Mouse (Mus musculus) heart, embryonic 12.5 days (tissue): Measurements from ENCODE around the gene Best2. TPM values are rescaled to one million over a fixed set of nuclear protein-coding genes. Genes with fewer than 3 reads are reported as not detected.

Experiments used
- ATAC-seq: fragments of 200-750 bp; cut with Nextera tagmentation; 2 replicates; pipeline ENCODE4 v1.8.0; 2017; ENCODE audit warnings: moderate TSS enrichment, moderate library complexity; ENCODE audit not compliant: insufficient number of reproducible peaks, low FRiP score
- H3K27ac ChIP-seq: fragments of 300-500 bp; sonication (generic); 2 replicates; pipeline ENCODE4 v1.5.1; 2016; ENCODE audit warnings: mild to moderate bottlenecking, moderate library complexity; ENCODE audit not compliant: poor library complexity, severe bottlenecking
- H3K27me3 ChIP-seq: fragments of 300-500 bp; sonication (generic); replicated peaks from 2 replicates; pipeline ENCODE4 v1.6.1; 2016; ENCODE audit warnings: mild to moderate bottlenecking, moderate library complexity
- H3K36me3 ChIP-seq: fragments of 300-500 bp; sonication (generic); 2 replicates; pipeline ENCODE4 v1.6.1; 2016; ENCODE audit warnings: mild to moderate bottlenecking, moderate library complexity
- H3K4me1 ChIP-seq: fragments of 300-500 bp; sonication (generic); replicated peaks from 2 replicates; pipeline ENCODE4 v1.6.1; 2016; ENCODE audit warnings: mild to moderate bottlenecking
- H3K4me2 ChIP-seq: fragments of 300-500 bp; sonication (generic); 2 replicates; pipeline ENCODE4 v1.6.1; 2016; ENCODE audit warnings: mild to moderate bottlenecking, moderate library complexity
- H3K4me3 ChIP-seq: fragments of 300-500 bp; sonication (generic); 2 replicates; pipeline ENCODE4 v1.5.1; 2016; ENCODE audit warnings: mild to moderate bottlenecking
- H3K9ac ChIP-seq: fragments of 300-500 bp; sonication (generic); 2 replicates; pipeline ENCODE4 v1.6.1; 2016; ENCODE audit warnings: mild to moderate bottlenecking, moderate library complexity
- H3K9me3 ChIP-seq: fragments of 300-500 bp; sonication (generic); replicated peaks from 2 replicates; pipeline ENCODE4 v1.6.1; 2016; ENCODE audit warnings: mild to moderate bottlenecking, moderate library complexity
- WGBS: fragments of 180-500 bp; shearing (Covaris S2); methylation state at CpG from one replicate; pipeline ENCODE4 v1.1.7; 2016; 5-methylcytosine and 5-hydroxymethylcytosine counted together
- polyA plus RNA-seq: library from polyadenylated mRNA; unstranded; fragments of >200 nt; fragmentation: Nextera tagmentation; extraction: Ambion mirVana; gene quantifications from 2 replicates; pipeline ENCODE4 v1.2.1, GENCODE M21; 2016

The Best2 gene
- polyA plus RNA-seq, 1 experiment from 2014 or later = not detected

GRCm38 (mm10) chr8:85021514-85022055 lies 7.3 kb upstream of the Best2 start:
- no peak overlapping the region for H3K9ac ChIP-seq
- H3K4me1 ChIP-seq = peaks cover 18% of the 10 kb centered on the region
- WGBS = 97% methylated on average over 3 of the region's 3 CpGs
- peaks cover 67% of the 10 kb centered on the region for H3K36me3 ChIP-seq
- no peaks in the 10 kb centered on the region for H3K9me3 ChIP-seq
- H3K4me3 ChIP-seq = no peak overlapping the region
- H3K27me3 ChIP-seq = no peaks in the 10 kb centered on the region
- ATAC-seq = no peak
- no peak overlapping the region for H3K27ac ChIP-seq
- H3K4me2 ChIP-seq = no peak overlapping the region

GRCm38 (mm10) chr8:85017209-85017608 lies 2.9 kb upstream of the Best2 start:
- 50% methylated on average over 5 of the region's 5 CpGs for WGBS
- Histone ChIP-seq H3K4me3 (no peak overlapping the region), H3K36me3 (peaks cover 48% of the 10 kb centered on the region)

GRCm38 (mm10) chr8:85016724-85017123 lies 2.4 kb upstream of the Best2 start:
- 68% methylated on average over 10 of the region's 10 CpGs for WGBS
- ATAC-seq = no peak

More at GRCm38 (mm10) chr8:85017209-85017608, 2.9 kb upstream of the Best2 start:
- Histone ChIP-seq H3K4me2 (no peak overlapping the region), H3K9me3 (no peaks in the 10 kb centered on the region), H3K27me3 (peaks cover 32% of the 10 kb centered on the region), H3K27ac (no peak overlapping the region), H3K4me1 (0 out of 2 replicates have a peak, but pooled peaks cover 4% of the 10 kb centered on the region), H3K9ac (no peak overlapping the region)
- no peak for ATAC-seq

GRCm38 (mm10) chr8:85013230-85013840 lies 996 bp downstream of the Best2 start:
- WGBS = 4% methylated on average over 25 of the region's 26 CpGs
- ATAC-seq = no peak
- peaks cover 65% of the 10 kb centered on the region for H3K27me3 ChIP-seq
- 0 out of 2 replicates have a peak, but pooled peaks cover 4% of the 10 kb centered on the region for H3K4me1 ChIP-seq
- peaks cover 9% of the 10 kb centered on the region for H3K36me3 ChIP-seq
- no peak overlapping the region for H3K27ac ChIP-seq
- no peaks in the 10 kb centered on the region for H3K9me3 ChIP-seq
- H3K4me3 ChIP-seq = peak overlapping the region; percentile 34
- H3K4me2 ChIP-seq = peak overlapping the region; percentile 66
- peak overlapping the region; percentile 60 for H3K9ac ChIP-seq

More at GRCm38 (mm10) chr8:85016724-85017123, 2.4 kb upstream of the Best2 start:
- no peak overlapping the region for H3K4me2 ChIP-seq
- H3K27ac ChIP-seq = no peak overlapping the region
- no peak overlapping the region for H3K9ac ChIP-seq
- peaks cover 43% of the 10 kb centered on the region for H3K36me3 ChIP-seq
- 0 out of 2 replicates have a peak, but pooled peaks cover 4% of the 10 kb centered on the region for H3K4me1 ChIP-seq
- H3K4me3 ChIP-seq = no peak overlapping the region
- no peaks in the 10 kb centered on the region for H3K9me3 ChIP-seq
- peaks cover 37% of the 10 kb centered on the region for H3K27me3 ChIP-seq

GRCm38 (mm10) chr8:85011242-85011641 lies 3.1 kb downstream of the Best2 start:
- 14% methylated on average over 28 of the region's 28 CpGs for WGBS

DNA sequence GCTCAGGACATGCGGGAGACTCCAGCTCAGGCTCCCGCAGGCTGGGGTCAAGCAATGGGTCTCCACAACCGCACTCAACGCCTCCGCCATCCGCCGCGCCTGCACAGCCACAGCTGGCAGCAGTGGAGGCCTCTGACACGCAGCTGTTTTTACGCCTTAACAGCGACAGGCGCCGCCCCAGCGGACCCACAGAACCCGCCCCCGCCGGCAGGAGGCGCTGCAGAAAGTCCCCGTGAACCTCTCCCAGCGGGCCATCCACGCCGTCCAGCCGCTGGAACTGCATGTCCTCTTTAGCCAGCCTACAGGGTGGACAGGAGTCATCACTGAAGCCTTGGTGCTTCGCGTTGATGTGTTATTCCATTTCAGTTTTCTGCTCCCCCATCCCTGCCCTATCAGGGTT lies 6.6 kb downstream of the Best2 start:
- Histone ChIP-seq H3K4me1 (no peaks in the 10 kb centered on the region; the same call in 1 of the 2 replicates), H3K9me3 (no peaks in the 10 kb centered on the region), H3K27ac (no peak overlapping the region), H3K4me2 (0 out of 2 replicates have a peak overlapping the region, but pooled peaks have one; percentile 7), H3K4me3 (no peak overlapping the region), H3K36me3 (no peaks in the 10 kb centered on the region), H3K27me3 (peaks cover 72% of the 10 kb centered on the region), H3K9ac (no peak overlapping the region)
- WGBS = 13% methylated on average over 25 of the region's 25 CpGs
- no peak for ATAC-seq

More at GRCm38 (mm10) chr8:85011242-85011641, 3.1 kb downstream of the Best2 start:
- Histone ChIP-seq H3K4me2 (no peak overlapping the region), H3K9me3 (no peaks in the 10 kb centered on the region), H3K27ac (no peak overlapping the region), H3K4me1 (peaks cover 4% of the 10 kb centered on the region; the same call in 1 of the 2 replicates), H3K9ac (no peak overlapping the region), H3K36me3 (no peaks in the 10 kb centered on the region), H3K27me3 (peaks cover 84% of the 10 kb centered on the region), H3K4me3 (no peak overlapping the region)
- no peak for ATAC-seq

DNA sequence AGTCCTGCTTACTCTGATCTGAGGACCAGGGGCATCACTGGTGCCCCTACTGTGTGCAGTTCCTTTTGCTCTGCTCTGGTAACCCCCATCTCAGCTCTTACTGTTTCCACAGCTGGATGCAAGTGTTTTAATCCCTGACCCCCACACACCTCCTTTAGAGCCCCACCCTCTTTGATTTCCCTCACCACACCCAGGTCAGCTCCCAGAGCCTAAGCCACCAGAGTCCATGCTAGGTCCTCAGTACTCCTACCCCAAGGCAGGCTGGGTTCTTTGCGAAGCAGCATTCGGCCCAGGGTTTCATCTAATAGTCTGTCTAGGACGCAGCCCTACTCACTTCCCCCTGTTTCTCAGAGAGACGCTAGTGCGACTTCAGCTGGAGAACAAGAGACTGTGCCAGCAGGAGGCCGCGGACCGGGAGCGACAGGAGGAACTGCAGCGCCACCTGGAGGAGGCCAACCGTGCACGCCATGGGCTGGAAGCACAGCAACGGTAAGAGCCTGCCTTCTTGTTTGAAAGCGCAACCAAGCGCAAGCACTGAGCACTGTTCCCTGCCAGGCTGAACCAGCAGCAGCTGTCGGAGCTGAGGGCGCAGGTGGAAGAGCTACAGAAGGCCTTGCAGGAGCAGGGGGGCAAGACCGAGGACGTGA lies 16.6 kb downstream of the Best2 start:
- Histone ChIP-seq H3K27me3 (peaks cover 44% of the 10 kb centered on the region), H3K27ac (no peak overlapping the region), H3K4me2 (peak overlapping the region; percentile 52), H3K36me3 (0 out of 2 replicates have a peak, but pooled peaks cover 3% of the 10 kb centered on the region), H3K9ac (peak overlapping the region; percentile 54; the same call in 1 of the 2 replicates), H3K4me3 (no peak overlapping the region), H3K4me1 (peaks cover 6% of the 10 kb centered on the region; the same call in 1 of the 2 replicates), H3K9me3 (no peaks in the 10 kb centered on the region)
- WGBS = 6% methylated on average over 19 of the region's 19 CpGs
- peak; percentile 56; the same call in 1 of the 2 replicates for ATAC-seq

DNA sequence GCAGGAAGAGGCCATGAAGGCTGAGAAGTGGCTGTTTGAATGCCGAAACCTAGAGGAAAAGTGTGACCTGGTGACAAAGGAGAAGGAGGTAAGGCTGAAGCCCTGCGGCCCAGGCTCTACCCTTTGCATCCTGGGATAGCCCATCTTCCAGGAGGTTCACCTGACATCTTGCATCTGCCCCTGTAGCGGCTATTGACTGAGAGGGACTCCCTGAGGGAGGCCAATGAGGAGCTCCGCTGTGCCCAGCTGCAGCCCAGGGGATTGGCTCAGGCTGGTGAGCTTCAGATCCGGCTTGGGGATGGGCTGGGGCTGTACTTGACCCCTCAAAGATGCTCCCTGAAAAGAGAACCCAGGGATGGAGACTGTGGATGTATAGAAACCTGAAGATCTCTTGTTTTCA lies 17.4 kb downstream of the Best2 start:
- 78% methylated on average over 5 of the region's 5 CpGs for WGBS
- H3K4me2 ChIP-seq = no peak overlapping the region
- no peak overlapping the region for H3K4me3 ChIP-seq
- peaks cover 6% of the 10 kb centered on the region; the same call in 1 of the 2 replicates for H3K4me1 ChIP-seq
- no peak overlapping the region for H3K27ac ChIP-seq
- peaks cover 39% of the 10 kb centered on the region for H3K27me3 ChIP-seq
- no peak overlapping the region for H3K9ac ChIP-seq
- H3K9me3 ChIP-seq = no peaks in the 10 kb centered on the region
- ATAC-seq = no peak
- 0 out of 2 replicates have a peak, but pooled peaks cover 3% of the 10 kb centered on the region for H3K36me3 ChIP-seq

DNA sequence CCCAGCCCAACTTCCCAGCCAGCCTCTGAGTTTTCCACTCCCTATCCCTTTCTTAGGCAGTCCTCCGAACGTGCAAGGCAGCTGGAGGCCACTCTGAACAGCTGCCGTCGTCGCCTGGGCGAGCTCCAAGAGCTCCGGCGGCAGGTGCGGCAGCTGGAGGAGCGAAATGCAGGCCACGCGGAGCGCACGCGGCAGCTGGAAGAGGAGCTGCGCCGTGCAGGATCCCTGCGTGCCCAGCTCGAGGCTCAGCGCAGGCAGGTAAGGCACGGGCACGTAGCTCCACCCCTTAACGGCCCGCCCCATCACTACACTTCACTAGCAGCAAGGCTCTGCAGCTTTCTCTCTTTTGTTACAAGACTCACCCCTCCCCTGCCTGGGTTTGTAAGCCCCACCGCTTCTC lies 18.7 kb downstream of the Best2 start:
- Histone ChIP-seq H3K36me3 (no peaks in the 10 kb centered on the region), H3K4me1 (peaks cover 12% of the 10 kb centered on the region), H3K9ac (no peak overlapping the region; the same call in 1 of the 2 replicates), H3K4me2 (peak overlapping the region; percentile 16; the same call in 1 of the 2 replicates), H3K27me3 (peaks cover 39% of the 10 kb centered on the region), H3K27ac (no peak overlapping the region), H3K9me3 (no peaks in the 10 kb centered on the region), H3K4me3 (no peak overlapping the region)
- WGBS = 33% methylated on average over 25 of the region's 25 CpGs
- ATAC-seq = no peak

DNA sequence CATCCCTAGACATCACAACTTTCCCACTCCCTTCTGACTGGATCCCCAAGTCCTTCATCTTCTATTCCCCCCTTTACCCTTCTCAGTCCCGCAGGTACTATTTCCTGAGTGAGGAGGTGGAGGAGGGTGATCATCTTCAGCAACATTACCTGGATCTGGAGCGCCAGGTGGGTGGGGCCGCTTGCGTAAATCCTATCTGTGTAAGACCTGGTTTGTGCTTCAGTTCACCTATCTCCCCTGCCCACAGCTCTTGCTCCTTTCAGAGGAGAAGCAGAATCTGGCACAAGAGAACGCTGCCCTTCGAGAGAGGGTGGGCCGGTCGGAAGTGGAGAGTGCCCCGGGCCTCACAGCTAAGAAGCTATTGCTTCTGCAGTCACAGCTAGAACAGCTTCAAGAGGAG lies 20.0 kb downstream of the Best2 start:
- no peaks in the 10 kb centered on the region for H3K36me3 ChIP-seq
- H3K27ac ChIP-seq = no peak overlapping the region
- H3K4me1 ChIP-seq = peaks cover 15% of the 10 kb centered on the region
- no peaks in the 10 kb centered on the region for H3K9me3 ChIP-seq
- H3K9ac ChIP-seq = no peak overlapping the region
- 86% methylated on average over 9 of the region's 9 CpGs for WGBS
- peaks cover 39% of the 10 kb centered on the region for H3K27me3 ChIP-seq
- H3K4me2 ChIP-seq = no peak overlapping the region
- H3K4me3 ChIP-seq = no peak overlapping the region
- ATAC-seq = no peak

DNA sequence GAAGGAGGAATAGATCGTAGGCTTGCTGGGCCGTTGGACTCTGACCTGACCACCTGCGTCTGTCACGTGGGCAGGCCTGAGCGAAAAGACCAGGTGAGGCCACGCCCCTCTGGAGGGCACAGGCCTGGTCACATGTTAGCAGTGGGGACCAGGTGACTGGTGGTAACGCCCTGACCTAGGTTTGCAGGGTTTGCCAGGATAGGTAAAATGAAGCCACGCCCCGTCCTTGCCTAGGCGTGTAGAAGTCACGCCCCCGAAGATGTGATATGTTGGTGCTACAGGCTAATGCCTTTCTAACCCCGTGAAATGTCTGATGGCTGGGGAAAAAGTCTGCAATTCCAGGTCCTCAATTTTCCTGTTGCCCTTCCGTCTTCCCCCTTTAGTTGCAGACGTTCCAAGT lies 23.5 kb downstream of the Best2 start:
- Histone ChIP-seq H3K27ac (0 out of 2 replicates have a peak overlapping the region, but pooled peaks have one; percentile 29), H3K27me3 (peaks cover 32% of the 10 kb centered on the region), H3K4me3 (peak overlapping the region; percentile 67), H3K9ac (peak overlapping the region; percentile 83), H3K36me3 (no peaks in the 10 kb centered on the region), H3K9me3 (no peaks in the 10 kb centered on the region; the same call in 1 of the 2 replicates), H3K4me2 (peak overlapping the region; percentile 98), H3K4me1 (peaks cover 19% of the 10 kb centered on the region)
- ATAC-seq = peak; percentile 72
- 2% methylated on average over 15 of the region's 15 CpGs for WGBS
